Mouse (Mus musculus): Measurements from ENCODE around the gene Fam229a. TPM values are rescaled to one million over a fixed set of nuclear protein-coding genes. Genes with fewer than 3 reads are reported as not detected.

The Fam229a gene
- not detected in 2 replicates for polyA plus RNA-seq (2015; fragmentation: Nextera tagmentation; extraction: Ambion mirVana)

GRCm38 (mm10) chr4:129490972-129491880 lies at the start of gene Fam229a, which contains the start of gene Tssk3:
Gene Fam229a (plus strand): TSS chr4:129491190.
Gene Tssk3 (minus strand): TSS chr4:129491022.

GRCm38 (mm10) chr4:129461183-129461960 lies 29.6 kb upstream of the Fam229a start, which contains the start of gene Bsdc1:
Gene Bsdc1 (plus strand): TSS chr4:129461581.

GRCm38 (mm10) chr4:129513086-129513767 lies 22.2 kb downstream of the Fam229a start, which contains the start of gene Marcksl1:
Gene Marcksl1 (plus strand): TSS chr4:129513581.

Other genes starting within 250 kb of the Fam229a start
- gene C77080, start 229.8 kb upstream of the Fam229a start, polyA plus RNA-seq (2015; fragmentation: Nextera tagmentation; extraction: Ambion mirVana), result 2.5 and 2.9 TPM in 2 replicates
- gene Sync, start 203.6 kb upstream of the Fam229a start, polyA plus RNA-seq (2015; fragmentation: Nextera tagmentation; extraction: Ambion mirVana), result 1.9 and 3.4 TPM in 2 replicates
- gene Rbbp4, start 155.8 kb upstream of the Fam229a start, polyA plus RNA-seq (2015; fragmentation: Nextera tagmentation; extraction: Ambion mirVana), result 219 and 230 TPM in 2 replicates
- gene Zbtb8os, start 155.5 kb upstream of the Fam229a start, polyA plus RNA-seq (2015; fragmentation: Nextera tagmentation; extraction: Ambion mirVana), result 97.7 and 131 TPM in 2 replicates
- gene Zbtb8a, start 113.1 kb upstream of the Fam229a start, polyA plus RNA-seq (2015; fragmentation: Nextera tagmentation; extraction: Ambion mirVana), result 12.2 and 13.0 TPM in 2 replicates
- gene Zbtb8b, start 50.3 kb upstream of the Fam229a start, polyA plus RNA-seq (2015; fragmentation: Nextera tagmentation; extraction: Ambion mirVana), result 1.0 and 1.4 TPM in 2 replicates
- 24.8 and 39.6 TPM in 2 replicates for gene Bsdc1, start 29.6 kb upstream of the Fam229a start, polyA plus RNA-seq (2015; fragmentation: Nextera tagmentation; extraction: Ambion mirVana)
- not detected in 2 replicates for gene Tssk3, start 168 bp upstream of the Fam229a start, polyA plus RNA-seq (2015; fragmentation: Nextera tagmentation; extraction: Ambion mirVana)
- gene Marcksl1, start 22.4 kb downstream of the Fam229a start, polyA plus RNA-seq (2015; fragmentation: Nextera tagmentation; extraction: Ambion mirVana), result 303 and 354 TPM in 2 replicates
- 88.2 and 99.4 TPM in 2 replicates for gene Hdac1, start 51.5 kb downstream of the Fam229a start, polyA plus RNA-seq (2015; fragmentation: Nextera tagmentation; extraction: Ambion mirVana)
- gene Lck, start 82.5 kb downstream of the Fam229a start, polyA plus RNA-seq (2015; fragmentation: Nextera tagmentation; extraction: Ambion mirVana), result 6.8 and 7.9 TPM in 2 replicates
- gene Fam167b, start 87.4 kb downstream of the Fam229a start, polyA plus RNA-seq (2015; fragmentation: Nextera tagmentation; extraction: Ambion mirVana), result 22.2 and 39.7 TPM in 2 replicates
- 222 and 224 TPM in 2 replicates for gene Eif3i, start 109.5 kb downstream of the Fam229a start, polyA plus RNA-seq (2015; fragmentation: Nextera tagmentation; extraction: Ambion mirVana)
- 182 and 197 TPM in 2 replicates for gene Tmem234, start 109.5 kb downstream of the Fam229a start, polyA plus RNA-seq (2015; fragmentation: Nextera tagmentation; extraction: Ambion mirVana)
- gene Dcdc2b, start 123.1 kb downstream of the Fam229a start, polyA plus RNA-seq (2015; fragmentation: Nextera tagmentation; extraction: Ambion mirVana), result 1.2 and 2.5 TPM in 2 replicates
- gene Iqcc, start 127.9 kb downstream of the Fam229a start, polyA plus RNA-seq (2015; fragmentation: Nextera tagmentation; extraction: Ambion mirVana), result 33.2 and 39.9 TPM in 2 replicates
- gene Ccdc28b, start 132.8 kb downstream of the Fam229a start, polyA plus RNA-seq (2015; fragmentation: Nextera tagmentation; extraction: Ambion mirVana), result 81.5 and 114 TPM in 2 replicates
- gene Txlna, start 149.9 kb downstream of the Fam229a start, polyA plus RNA-seq (2015; fragmentation: Nextera tagmentation; extraction: Ambion mirVana), result 22.5 and 30.2 TPM in 2 replicates
- gene Kpna6, start 181.6 kb downstream of the Fam229a start, polyA plus RNA-seq (2015; fragmentation: Nextera tagmentation; extraction: Ambion mirVana), result 7.9 and 10.0 TPM in 2 replicates
- 5.7 and 7.7 TPM in 2 replicates for gene Tmem39b, start 205.6 kb downstream of the Fam229a start, polyA plus RNA-seq (2015; fragmentation: Nextera tagmentation; extraction: Ambion mirVana)